Mouse (Mus musculus): ENCODE measurements around the gene Bcl2a1d.
"Not testable (repeated sequence)": the region's sequence is repeated elsewhere in the genome, so short reads cannot be mapped to it uniquely, and the experiment has no call there.

Bcl2a1d gene

DNA sequence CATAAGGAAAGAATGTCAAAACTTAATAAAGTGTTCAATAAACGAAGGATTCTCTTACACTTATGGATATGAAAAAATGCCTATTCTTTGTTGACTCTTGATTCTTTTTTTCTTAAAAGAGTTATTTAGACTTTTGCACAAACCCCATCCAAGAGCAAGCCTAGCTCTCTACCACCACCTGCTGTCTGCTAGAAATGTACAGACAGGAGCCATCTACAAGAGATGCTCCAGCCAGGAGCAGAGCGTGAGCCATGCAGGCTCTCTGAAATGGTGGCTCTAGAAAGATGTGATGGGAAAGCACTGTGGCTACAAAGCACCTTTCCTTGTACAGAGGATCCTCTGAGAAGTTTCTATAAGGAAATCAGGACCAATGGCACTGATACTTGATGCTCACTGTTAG lies 33.0 kb downstream of the Bcl2a1d start:
- DNase-seq (ENCODE audit: low spot score in 2 of 2), result not testable (repeated sequence)

DNA sequence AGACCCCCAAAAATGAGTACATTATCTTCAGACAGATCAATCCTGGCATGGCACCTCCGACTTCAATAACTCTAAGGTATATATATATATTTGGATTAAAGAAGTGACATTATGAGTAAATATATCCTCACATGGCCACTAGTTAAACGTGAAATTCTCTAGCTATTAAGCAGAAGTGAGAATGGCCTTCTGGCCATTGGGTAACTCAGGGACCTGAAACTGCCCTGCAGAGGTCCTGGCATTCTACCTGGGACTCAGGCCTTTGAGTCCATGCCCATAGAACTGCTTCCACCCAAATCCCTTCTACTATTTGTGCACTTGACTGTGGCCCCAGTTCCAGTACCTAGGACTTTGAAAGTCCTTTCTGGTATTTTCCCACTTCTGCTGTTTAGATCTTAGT lies 40.4 kb downstream of the Bcl2a1d start:
- DNase-seq (ENCODE audit: low spot score in 2 of 2), result not testable (repeated sequence)

DNA sequence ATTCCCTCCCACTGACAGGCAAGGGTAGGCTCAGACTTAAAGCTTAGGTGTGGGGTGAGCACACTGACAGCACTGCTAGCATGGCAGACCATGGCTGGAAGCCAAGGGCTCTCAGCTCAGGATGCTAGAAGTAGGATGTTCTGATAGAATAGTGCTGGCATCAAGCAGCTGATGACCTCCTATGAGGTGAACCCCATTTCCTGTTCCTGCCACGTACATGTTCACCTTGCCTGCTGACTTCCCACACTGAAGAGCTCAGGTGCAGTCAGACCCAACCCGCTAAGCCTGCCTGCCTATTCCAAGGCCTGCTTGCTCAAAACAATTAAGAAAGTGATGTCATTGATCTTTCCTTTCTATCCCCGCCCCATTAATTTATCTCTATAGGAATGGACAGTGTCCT lies 42.3 kb downstream of the Bcl2a1d start:
- DNase-seq (ENCODE audit: low spot score in 2 of 2), result not testable (repeated sequence)

DNA sequence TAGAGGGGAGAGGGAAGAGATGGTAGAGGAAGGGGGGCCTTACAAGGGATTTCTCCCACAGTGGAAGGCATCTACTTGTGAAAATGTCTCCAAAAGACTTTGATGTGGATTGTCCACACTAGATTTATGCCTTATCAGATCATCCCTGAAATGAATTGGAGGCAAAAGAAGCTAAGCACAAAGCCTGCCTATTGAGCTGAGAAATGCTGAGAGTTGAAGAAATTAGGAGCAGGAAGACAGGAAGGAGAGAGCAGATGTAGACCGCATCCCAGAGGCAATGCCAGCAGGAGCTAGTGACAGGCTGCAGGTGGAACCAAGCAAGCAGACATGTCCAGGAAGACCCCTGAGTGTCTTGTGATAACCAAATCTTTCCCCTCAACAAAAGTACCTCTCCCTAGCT lies 45.0 kb downstream of the Bcl2a1d start:
- not testable (repeated sequence) for DNase-seq (ENCODE audit: low spot score in 2 of 2)

Measured in spleen, postnatal 36 days (tissue).